Mouse (Mus musculus): ENCODE data around the gene Abcb11.

The Abcb11 gene

DNA sequence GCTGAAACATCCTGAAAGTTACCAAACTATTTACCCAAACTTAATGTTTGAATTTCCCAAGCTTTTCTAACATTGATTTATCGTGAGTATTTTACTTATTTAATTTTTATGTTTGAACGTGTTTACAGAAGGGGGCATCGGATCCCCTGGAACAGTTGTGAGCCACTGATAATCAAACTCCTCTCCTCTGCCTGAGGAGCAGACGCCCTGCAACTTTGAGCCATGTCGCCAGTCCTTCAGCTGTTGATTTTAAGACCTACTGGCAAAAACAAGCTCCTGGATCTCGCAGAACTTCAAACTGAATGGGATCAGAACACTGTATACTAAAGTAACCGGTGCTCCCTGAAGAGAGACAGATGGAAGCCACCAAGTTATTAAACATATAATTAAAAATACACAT lies 135.9 kb downstream of the Abcb11 start:
- in situ Hi-C loops (cut with MboI; ENCODE audit: low pct_unique_long_range_greater_than_20kb in 1 of 2, low sequenced_read_pairs in 2 of 2, unreplicated experiment in 1 of 2): no loop called here

DNA sequence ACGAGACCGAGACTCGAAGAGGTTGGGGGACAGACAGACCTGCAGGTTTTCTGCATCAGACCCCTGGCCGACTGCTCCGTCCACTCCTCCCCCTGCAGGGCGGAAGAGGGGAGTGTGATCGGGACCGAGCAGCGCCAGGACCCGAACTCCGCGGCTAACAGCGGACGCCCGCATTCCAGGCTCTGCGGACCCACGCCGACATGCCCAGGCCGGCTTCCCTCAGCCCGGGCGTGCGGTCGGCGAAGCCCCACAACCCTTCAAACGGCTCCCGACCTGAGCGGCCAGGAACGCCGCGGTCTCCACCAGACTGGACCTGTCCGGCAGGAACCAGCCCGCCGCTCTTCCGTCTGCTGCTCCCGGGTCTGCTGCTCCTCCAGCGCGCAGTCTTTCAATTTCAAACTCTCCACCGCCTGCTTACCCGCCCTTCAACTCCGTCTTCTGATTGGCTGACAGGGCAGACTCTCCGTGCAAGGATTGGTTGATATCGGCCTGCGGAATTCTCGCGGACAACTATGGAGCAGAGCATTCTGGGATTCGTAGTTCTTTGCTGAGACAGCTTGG lies 136.5 kb downstream of the Abcb11 start, which contains the start of gene Spc25:
Gene Spc25, minus strand, starts transcription at position 404 of the 561 bp plus-strand sequence.
- in situ Hi-C loops (cut with MboI; ENCODE audit: low pct_unique_long_range_greater_than_20kb in 1 of 2, low sequenced_read_pairs in 2 of 2, unreplicated experiment in 1 of 2): no loop called here

DNA sequence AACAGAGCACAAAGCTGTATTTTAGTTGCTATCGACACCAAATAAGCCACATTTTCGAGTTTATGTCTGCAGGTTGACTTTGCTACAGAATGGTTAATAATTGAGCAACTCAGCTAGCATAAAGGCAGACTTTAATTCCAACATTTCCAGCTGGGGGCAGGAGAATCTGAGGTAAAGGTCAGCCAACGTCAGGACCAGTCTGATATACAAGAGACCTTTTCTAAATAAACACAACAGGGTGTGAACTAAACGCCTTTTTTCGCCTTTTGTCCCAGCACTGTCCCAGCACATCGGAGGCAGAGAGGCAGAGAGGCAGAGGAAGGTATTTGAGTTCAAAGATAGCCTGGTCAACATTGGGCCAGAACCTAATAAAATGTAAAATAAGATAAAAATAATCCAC lies 137.2 kb downstream of the Abcb11 start:
- in situ Hi-C loops (cut with MboI; ENCODE audit: low pct_unique_long_range_greater_than_20kb in 1 of 2, low sequenced_read_pairs in 2 of 2, unreplicated experiment in 1 of 2): no loop called here

DNA sequence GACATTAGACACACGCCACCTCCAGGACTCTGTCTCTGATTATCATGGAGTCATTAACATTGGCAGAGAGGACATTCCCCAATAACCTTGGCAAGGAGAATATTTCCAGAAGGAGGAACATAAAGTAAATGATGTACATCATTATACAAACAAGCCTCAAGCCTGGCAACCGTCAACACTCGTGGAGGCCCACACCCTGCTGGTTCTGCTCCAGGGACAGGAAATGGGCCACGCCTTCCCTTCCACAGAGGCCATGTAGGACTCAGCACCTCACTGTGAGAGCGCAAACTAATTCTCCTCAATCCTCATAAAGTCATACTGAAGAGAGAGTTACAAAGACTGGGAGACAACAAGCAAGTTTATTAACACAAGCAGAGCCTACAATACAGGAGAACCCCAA lies 148.9 kb downstream of the Abcb11 start:
- in situ Hi-C loops (cut with MboI; ENCODE audit: low pct_unique_long_range_greater_than_20kb in 1 of 2, low sequenced_read_pairs in 2 of 2, unreplicated experiment in 1 of 2): no loop called here

DNA sequence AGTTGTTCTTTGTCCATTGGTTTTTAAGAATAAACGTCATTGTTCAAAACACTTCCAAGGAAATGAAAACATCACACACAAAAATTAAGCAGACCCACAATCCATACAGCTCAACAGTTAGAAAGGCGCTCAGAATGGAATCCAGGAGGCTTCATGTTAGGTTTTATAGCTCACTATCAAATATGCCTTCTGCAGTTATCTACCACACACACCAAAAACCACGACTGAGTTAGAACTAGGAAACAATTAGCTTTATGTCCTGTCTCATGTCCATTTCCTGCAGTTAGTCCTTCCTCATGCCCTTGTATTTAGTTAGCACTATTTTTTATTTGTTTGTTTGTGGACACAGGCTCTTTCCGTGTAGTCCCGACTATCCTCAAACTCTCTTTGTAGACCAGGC lies 151.4 kb downstream of the Abcb11 start:
- in situ Hi-C loops (cut with MboI; ENCODE audit: low pct_unique_long_range_greater_than_20kb in 1 of 2, low sequenced_read_pairs in 2 of 2, unreplicated experiment in 1 of 2): no loop called here

DNA sequence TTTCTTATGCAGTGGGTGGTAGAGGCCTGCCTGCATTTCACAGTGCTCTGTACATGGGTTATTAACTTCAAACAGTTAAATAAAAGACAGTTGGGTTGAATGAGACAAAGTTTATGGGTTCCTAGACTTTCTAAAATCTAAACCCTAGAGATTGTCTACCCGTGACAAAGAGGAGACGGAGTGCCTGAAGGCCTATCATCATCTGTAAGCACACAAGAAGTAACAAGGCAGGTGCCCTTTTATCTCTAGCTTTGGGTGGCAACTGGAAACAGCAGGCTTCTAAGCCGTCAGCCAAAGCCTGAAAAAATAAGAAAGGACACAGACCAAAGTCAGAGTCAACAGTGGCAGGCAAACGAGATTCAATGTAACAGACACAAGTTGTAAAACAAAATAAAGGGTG lies 153.2 kb downstream of the Abcb11 start:
- in situ Hi-C loops (cut with MboI; ENCODE audit: low pct_unique_long_range_greater_than_20kb in 1 of 2, low sequenced_read_pairs in 2 of 2, unreplicated experiment in 1 of 2): no loop called here

DNA sequence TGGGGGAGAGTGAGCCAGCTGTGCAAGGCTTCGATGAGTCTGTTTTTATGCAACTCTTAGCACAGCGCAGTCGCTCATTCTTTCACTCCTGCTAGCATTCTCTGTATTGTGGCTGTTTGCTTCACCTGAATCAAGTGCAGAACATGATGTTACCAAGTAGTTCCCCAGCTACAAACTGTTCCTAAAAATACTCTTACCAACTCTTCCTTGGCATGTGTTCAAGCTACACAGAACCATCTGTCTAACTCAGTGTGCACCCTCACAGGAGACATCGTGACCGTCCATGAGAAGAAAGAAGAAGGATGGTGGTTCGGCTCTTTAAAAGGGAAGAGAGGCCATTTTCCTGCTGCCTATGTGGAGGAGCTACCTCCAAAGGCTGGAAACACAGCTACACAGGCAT lies 153.7 kb downstream of the Abcb11 start:
- in situ Hi-C loops (cut with MboI; ENCODE audit: low pct_unique_long_range_greater_than_20kb in 1 of 2, low sequenced_read_pairs in 2 of 2, unreplicated experiment in 1 of 2): no loop called here

Data from mouse embryonic stem cell (cell line).